Mouse (Mus musculus): Measurements from ENCODE around the gene Olfr659. TPM values are rescaled to one million over a fixed set of nuclear protein-coding genes. Genes with fewer than 3 reads are reported as not detected.

Olfr659 gene
- not detected in 2 replicates for polyA plus RNA-seq (2012; rRNA removed)

DNA sequence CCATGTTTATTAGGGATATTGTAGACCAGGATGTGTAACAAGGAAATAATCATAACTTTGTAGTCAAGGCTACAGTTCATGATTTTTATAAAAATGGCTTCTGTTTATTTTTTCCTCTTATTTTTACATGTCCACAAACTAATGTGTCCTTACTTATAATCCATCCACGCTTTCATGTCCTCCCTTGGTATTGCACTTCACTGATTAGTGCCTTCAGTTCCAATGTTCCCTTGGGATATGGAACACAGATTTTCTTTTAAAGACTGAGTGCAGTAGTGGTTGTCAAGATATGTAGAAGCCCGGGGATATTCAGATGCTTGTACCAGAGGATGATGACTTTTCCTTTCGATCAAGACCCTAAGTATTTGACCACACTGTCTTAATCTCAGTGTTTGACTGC, at the start of gene Olfr659:
Gene Olfr659, plus strand, starts transcription at position 301 of the 400 bp plus-strand sequence.
- no peak for DNase-seq (ENCODE audit: low spot score)

DNA sequence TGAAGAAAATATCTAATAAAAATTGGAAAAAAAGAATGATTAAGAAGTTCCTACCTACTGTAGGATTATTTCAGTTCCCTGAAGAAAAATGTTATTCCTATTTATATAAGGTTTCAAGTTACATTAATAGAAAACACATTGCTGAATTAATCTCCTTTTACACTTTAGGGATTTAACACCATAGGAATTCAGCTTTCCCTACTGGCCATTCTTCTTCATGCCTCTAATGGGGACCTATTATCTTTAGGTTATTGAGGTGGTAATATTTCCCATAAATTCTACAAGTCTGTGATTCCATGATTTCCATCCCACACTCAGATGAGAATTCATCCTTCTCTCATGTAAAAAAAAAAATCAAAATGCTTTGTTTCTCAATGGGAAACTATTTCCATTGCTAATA, 42.1 kb upstream of the Olfr659 start, which contains the start of gene Olfr657:
Gene Olfr657, plus strand, starts transcription at position 301 of the 400 bp plus-strand sequence.
- no peak for DNase-seq (ENCODE audit: low spot score)

DNA sequence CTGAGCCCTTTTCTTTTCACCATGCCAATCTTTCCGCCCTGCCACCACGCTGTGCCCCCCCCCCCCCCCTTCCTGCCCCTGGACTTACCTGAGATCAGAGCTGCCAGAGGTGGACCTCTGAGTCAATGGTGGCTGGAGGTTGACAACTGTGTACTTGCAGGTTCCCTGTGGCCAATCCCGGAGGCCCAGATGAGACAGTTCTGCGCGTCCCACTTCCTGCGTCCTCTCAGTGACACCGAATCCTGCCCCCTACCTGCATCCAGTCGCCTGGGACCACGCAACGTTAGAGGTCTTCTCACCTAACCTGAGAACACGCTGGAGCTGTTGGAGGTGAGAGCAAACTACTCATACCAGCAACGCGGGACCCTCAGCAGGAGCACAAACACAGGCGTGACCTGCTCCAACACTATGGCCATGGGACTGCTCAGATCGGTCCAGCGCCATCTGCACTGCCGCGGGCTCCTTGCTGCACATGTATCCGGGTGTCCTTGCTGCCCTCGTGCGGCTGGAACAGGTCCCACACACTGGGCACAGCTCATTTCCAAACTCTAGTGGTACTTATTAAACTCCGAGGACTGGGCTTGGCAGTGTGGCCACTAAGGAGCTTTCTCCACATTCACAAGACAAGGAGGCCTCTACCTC, 19.6 kb upstream of the Olfr659 start, which contains the start of gene Olfr658:
Gene Olfr658, minus strand, starts transcription at position 465 of the 642 bp plus-strand sequence.
- no peak for DNase-seq (ENCODE audit: low spot score)

DNA sequence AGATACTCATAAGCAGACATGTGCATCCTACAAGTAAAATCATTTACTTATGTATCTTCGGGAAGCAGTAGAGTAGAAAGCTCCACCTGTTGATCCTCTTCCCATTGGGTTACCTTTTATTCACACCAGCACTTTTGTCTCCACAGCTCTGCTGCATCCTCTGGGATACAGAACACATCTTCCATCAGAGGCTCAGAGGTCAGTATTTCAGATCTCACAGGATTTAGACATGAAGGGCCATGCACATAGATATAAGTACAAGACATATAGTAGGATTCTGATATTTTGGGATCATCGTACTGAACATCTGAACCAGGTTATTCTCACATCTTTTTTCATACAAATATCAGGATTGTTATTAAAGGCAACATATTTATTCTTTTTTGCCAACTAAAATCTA, 19.6 kb downstream of the Olfr659 start, which contains the start of gene Olfr661:
Gene Olfr661, plus strand, starts transcription at position 301 of the 400 bp plus-strand sequence.
- no peak for DNase-seq (ENCODE audit: low spot score)

Other genes starting within 250 kb of the Olfr659 start
- 11.3 and 12.1 TPM in 2 replicates for gene Trim30a, start 201.6 kb upstream of the Olfr659 start, polyA plus RNA-seq (2012; rRNA removed)
- gene Trim30d, start 158.9 kb upstream of the Olfr659 start, polyA plus RNA-seq (2012; rRNA removed), result 7.9 and 8.7 TPM in 2 replicates
- gene Olfr651, start 116.6 kb upstream of the Olfr659 start, polyA plus RNA-seq (2012; rRNA removed), result not detected in 2 replicates
- not detected in 2 replicates for gene Olfr652, start 105.9 kb upstream of the Olfr659 start, polyA plus RNA-seq (2012; rRNA removed)
- gene Olfr653, start 89.4 kb upstream of the Olfr659 start, polyA plus RNA-seq (2012; rRNA removed), result not detected in 2 replicates
- not detected in 2 replicates for gene Olfr654, start 79.7 kb upstream of the Olfr659 start, polyA plus RNA-seq (2012; rRNA removed)
- not detected in 2 replicates for gene Olfr655, start 65.0 kb upstream of the Olfr659 start, polyA plus RNA-seq (2012; rRNA removed)
- not detected in 2 replicates for gene Olfr656, start 52.8 kb upstream of the Olfr659 start, polyA plus RNA-seq (2012; rRNA removed)
- gene Olfr657, start 42.0 kb upstream of the Olfr659 start, polyA plus RNA-seq (2012; rRNA removed), result not detected in 2 replicates
- not detected in 2 replicates for gene Olfr658, start 19.4 kb upstream of the Olfr659 start, polyA plus RNA-seq (2012; rRNA removed)
- gene Olfr661, start 19.7 kb downstream of the Olfr659 start, polyA plus RNA-seq (2012; rRNA removed), result not detected in 2 replicates
- not detected in 2 replicates for gene Usp17le, start 110.7 kb downstream of the Olfr659 start, polyA plus RNA-seq (2012; rRNA removed)
- not detected in 2 replicates for gene Usp17lb, start 175.8 kb downstream of the Olfr659 start, polyA plus RNA-seq (2012; rRNA removed)
- gene Usp17la, start 190.3 kb downstream of the Olfr659 start, polyA plus RNA-seq (2012; rRNA removed), result not detected in 2 replicates
- not detected in 2 replicates for gene Olfr665, start 211.3 kb downstream of the Olfr659 start, polyA plus RNA-seq (2012; rRNA removed)
- not detected in 2 replicates for gene Olfr666, start 229.2 kb downstream of the Olfr659 start, polyA plus RNA-seq (2012; rRNA removed)

Data from urinary bladder, adult 2 months (tissue).